Mouse (Mus musculus) liver, embryonic 11.5 days (tissue): Measurements from ENCODE around the gene Jazf1. TPM values are rescaled to one million over a fixed set of nuclear protein-coding genes. Genes with fewer than 3 reads are reported as not detected.

Experiments
- ATAC-seq: fragments of 200-750 bp; cut with Nextera tagmentation; replicated peaks from 2 replicates; pipeline ENCODE4 v1.8.0; 2017; ENCODE audit warnings: moderate number of reproducible peaks, mild to moderate bottlenecking, moderate TSS enrichment, moderate library complexity; ENCODE audit not compliant: low FRiP score
- DNase-seq: peaks from one replicate; pipeline ENCODE4 v3.0.0-alpha.2; 2017; ENCODE audit warnings: low spot score
- H3K27ac ChIP-seq: fragments of 300-500 bp; sonication (generic); 2 replicates; pipeline ENCODE4 v1.5.1; 2014; ENCODE audit warnings: mild to moderate bottlenecking, low read depth, low read length, control low read depth
- H3K27me3 ChIP-seq: fragments of 300-500 bp; sonication (generic); replicated peaks from 2 replicates; pipeline ENCODE4 v1.6.1; 2014; ENCODE audit warnings: low read length, mixed read lengths; ENCODE audit not compliant: control insufficient read depth, insufficient read depth
- H3K36me3 ChIP-seq: fragments of 300-500 bp; sonication (generic); 2 replicates; pipeline ENCODE4 v1.6.1; 2014; ENCODE audit warnings: mild to moderate bottlenecking, low read length, moderate library complexity, mixed read lengths; ENCODE audit not compliant: control insufficient read depth, insufficient read depth
- H3K4me1 ChIP-seq: fragments of 300-500 bp; sonication (generic); replicated peaks from 2 replicates; pipeline ENCODE4 v1.6.1; 2014; ENCODE audit warnings: low read length, mixed read lengths; ENCODE audit not compliant: control insufficient read depth, insufficient read depth
- H3K4me2 ChIP-seq: fragments of 300-500 bp; sonication (generic); 2 replicates; pipeline ENCODE4 v1.6.1; 2014; ENCODE audit warnings: mild to moderate bottlenecking, control low read depth, moderate library complexity
- H3K4me3 ChIP-seq: fragments of 300-500 bp; sonication (generic); 2 replicates; pipeline ENCODE4 v1.5.1; 2014; ENCODE audit warnings: low read depth, low read length, control low read depth
- H3K9ac ChIP-seq: fragments of 300-500 bp; sonication (generic); 2 replicates; pipeline ENCODE4 v1.6.1; 2014; ENCODE audit warnings: low read depth, low read length, control low read depth
- H3K9me3 ChIP-seq: fragments of 300-500 bp; sonication (generic); 2 replicates; pipeline ENCODE4 v1.6.1; 2016; ENCODE audit warnings: low read length, inconsistent platforms, mixed read lengths; ENCODE audit not compliant: control insufficient read depth
- WGBS: fragments of 180-500 bp; shearing (Covaris S2); extraction: QIAGEN DNeasy Blood & Tissue Kit; methylation state at CpG from one replicate; pipeline ENCODE4 v1.1.7; 2014; 5-methylcytosine and 5-hydroxymethylcytosine counted together
- polyA plus RNA-seq: library from polyadenylated mRNA; unstranded; fragments of >200 nt; fragmentation: Nextera tagmentation; extraction: Ambion mirVana; gene quantifications from 2 replicates; pipeline ENCODE4 v1.2.1, GENCODE M21; 2014

Jazf1 gene
- polyA plus RNA-seq, 1 experiment from 2014 or later = 1.9 TPM

GRCm38 (mm10) chr6:52955304-52955703 is 113.1 kb downstream of the Jazf1 start:
- 41% methylated on average over 2 of the region's 2 CpGs for WGBS
- no peak overlapping the region for H3K27ac ChIP-seq
- H3K9me3 ChIP-seq = no peaks in the 10 kb centered on the region
- 0 out of 2 replicates have a peak, but pooled peaks cover 3% of the 10 kb centered on the region for H3K4me1 ChIP-seq
- H3K36me3 ChIP-seq = no peaks in the 10 kb centered on the region
- H3K9ac ChIP-seq = no peak overlapping the region
- no peak overlapping the region for H3K4me3 ChIP-seq
- H3K27me3 ChIP-seq = no peaks in the 10 kb centered on the region
- DNase-seq (no peak), ATAC-seq (no peak)
- H3K4me2 ChIP-seq = no peak overlapping the region

- 86% methylated on average over 3 of the region's 3 CpGs for WGBS
- Histone ChIP-seq H3K4me2 (no peak overlapping the region), H3K36me3 (no peaks in the 10 kb centered on the region), H3K9ac (no peak overlapping the region), H3K27me3 (no peaks in the 10 kb centered on the region), H3K4me1 (0 out of 2 replicates have a peak, but pooled peaks cover 3% of the 10 kb centered on the region), H3K27ac (no peak overlapping the region), H3K4me3 (no peak overlapping the region), H3K9me3 (no peaks in the 10 kb centered on the region)
- ATAC-seq (no peak), DNase-seq (no peak)
Observed at GRCm38 (mm10) chr6:52954861-52955260, 113.6 kb downstream of the Jazf1 start.

GRCm38 (mm10) chr6:52954441-52954840 is 114.0 kb downstream of the Jazf1 start:
- Histone ChIP-seq H3K27me3 (no peaks in the 10 kb centered on the region), H3K9me3 (no peaks in the 10 kb centered on the region), H3K27ac (no peak overlapping the region), H3K36me3 (no peaks in the 10 kb centered on the region), H3K4me1 (0 out of 2 replicates have a peak, but pooled peaks cover 3% of the 10 kb centered on the region), H3K4me3 (no peak overlapping the region), H3K4me2 (no peak overlapping the region), H3K9ac (no peak overlapping the region)
- DNase-seq (no peak), ATAC-seq (no peak)
- WGBS = 77% methylated on average over 9 of the region's 9 CpGs

- no peak overlapping the region for H3K27ac ChIP-seq
- DNase-seq = no peak
Observed at GRCm38 (mm10) chr6:52952526-52952900, 115.9 kb downstream of the Jazf1 start.

GRCm38 (mm10) chr6:52951871-52952525 is 116.4 kb downstream of the Jazf1 start:
- Histone ChIP-seq H3K36me3 (no peaks in the 10 kb centered on the region), H3K27ac (0 out of 2 replicates have a peak overlapping the region, but pooled peaks have one; percentile 35), H3K9ac (no peak overlapping the region), H3K9me3 (no peaks in the 10 kb centered on the region), H3K27me3 (no peaks in the 10 kb centered on the region), H3K4me1 (no peaks in the 10 kb centered on the region), H3K4me2 (no peak overlapping the region), H3K4me3 (no peak overlapping the region)
- WGBS = 70% methylated on average over 7 of the region's 7 CpGs
- ATAC-seq (no peak), DNase-seq (no peak)

More at GRCm38 (mm10) chr6:52952526-52952900, 115.9 kb downstream of the Jazf1 start:
- WGBS = 74% methylated on average over 8 of the region's 8 CpGs
- Histone ChIP-seq H3K4me2 (no peak overlapping the region), H3K9me3 (no peaks in the 10 kb centered on the region), H3K27me3 (no peaks in the 10 kb centered on the region), H3K9ac (no peak overlapping the region), H3K4me3 (no peak overlapping the region), H3K4me1 (no peaks in the 10 kb centered on the region), H3K36me3 (no peaks in the 10 kb centered on the region)
- no peak for ATAC-seq

GRCm38 (mm10) chr6:52950371-52950770 is 118.1 kb downstream of the Jazf1 start:
- H3K27me3 ChIP-seq = no peaks in the 10 kb centered on the region
- H3K9me3 ChIP-seq = no peaks in the 10 kb centered on the region
- WGBS = 76% methylated on average over 5 of the region's 5 CpGs
- ATAC-seq = no peak
- no peak overlapping the region for H3K4me2 ChIP-seq
- DNase-seq = no peak
- H3K9ac ChIP-seq = no peak overlapping the region
- no peaks in the 10 kb centered on the region for H3K36me3 ChIP-seq
- no peak overlapping the region for H3K27ac ChIP-seq
- no peak overlapping the region for H3K4me3 ChIP-seq
- no peaks in the 10 kb centered on the region for H3K4me1 ChIP-seq

- no peaks in the 10 kb centered on the region for H3K4me1 ChIP-seq
- no peak overlapping the region for H3K4me2 ChIP-seq
- no peaks in the 10 kb centered on the region for H3K36me3 ChIP-seq
- no peak overlapping the region for H3K9ac ChIP-seq
- 71% methylated on average over 5 of the region's 5 CpGs for WGBS
- H3K27ac ChIP-seq = no peak overlapping the region
- H3K4me3 ChIP-seq = no peak overlapping the region
- DNase-seq = no peak
- H3K9me3 ChIP-seq = no peaks in the 10 kb centered on the region
- no peaks in the 10 kb centered on the region for H3K27me3 ChIP-seq
- ATAC-seq = no peak
Observed at GRCm38 (mm10) chr6:52942534-52942933, 125.9 kb downstream of the Jazf1 start.

GRCm38 (mm10) chr6:52942101-52942500 is 126.3 kb downstream of the Jazf1 start:
- no peak overlapping the region for H3K27ac ChIP-seq

GRCm38 (mm10) chr6:52937916-52938315 is 130.5 kb downstream of the Jazf1 start:
- WGBS = 58% methylated on average over 3 of the region's 3 CpGs
- no peak overlapping the region for H3K27ac ChIP-seq
- no peak for ATAC-seq

More at GRCm38 (mm10) chr6:52942101-52942500, 126.3 kb downstream of the Jazf1 start:
- H3K27me3 ChIP-seq = no peaks in the 10 kb centered on the region
- H3K4me3 ChIP-seq = no peak overlapping the region
- no peaks in the 10 kb centered on the region for H3K36me3 ChIP-seq
- WGBS = 75% methylated on average over 5 of the region's 5 CpGs
- H3K4me1 ChIP-seq = no peaks in the 10 kb centered on the region
- ATAC-seq (no peak), DNase-seq (no peak)
- no peaks in the 10 kb centered on the region for H3K9me3 ChIP-seq
- H3K9ac ChIP-seq = no peak overlapping the region
- no peak overlapping the region for H3K4me2 ChIP-seq

More at GRCm38 (mm10) chr6:52937916-52938315, 130.5 kb downstream of the Jazf1 start:
- H3K9me3 ChIP-seq = no peaks in the 10 kb centered on the region
- H3K9ac ChIP-seq = no peak overlapping the region
- H3K4me3 ChIP-seq = no peak overlapping the region
- no peaks in the 10 kb centered on the region for H3K27me3 ChIP-seq
- no peak overlapping the region for H3K4me2 ChIP-seq
- H3K36me3 ChIP-seq = no peaks in the 10 kb centered on the region
- H3K4me1 ChIP-seq = no peaks in the 10 kb centered on the region
- DNase-seq = no peak
